Mouse (Mus musculus): ENCODE measurements around the gene Slc17a5. TPM values are rescaled to one million over a fixed set of nuclear protein-coding genes. Genes with fewer than 3 reads are reported as not detected.

Gene Slc17a5
- polyA plus RNA-seq, 1 experiment from 2014 or later, result 22.4 TPM

DNA sequence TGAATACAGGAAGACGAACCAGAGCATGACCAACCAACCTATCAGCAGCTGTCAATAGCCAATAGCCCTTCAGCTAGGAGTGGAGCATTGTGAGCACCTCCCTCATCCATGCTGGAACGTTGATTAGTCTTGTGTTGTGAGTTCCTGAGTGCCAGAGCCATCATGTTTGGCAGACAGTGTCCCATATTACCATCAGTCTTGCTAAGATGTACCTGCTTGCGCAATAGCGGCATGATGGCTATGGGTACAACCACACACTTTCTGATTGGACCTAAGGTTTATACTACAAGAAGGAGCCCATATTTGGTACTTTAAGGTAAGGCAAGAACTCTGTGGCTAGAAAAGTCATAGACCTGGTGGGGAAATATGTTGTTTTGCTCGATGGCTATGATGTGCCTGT lies 76.1 kb downstream of the Slc17a5 start:
- H3K27me3 ChIP-seq, result no peaks in the 10 kb centered on the region
- ATAC-seq (ENCODE audit: insufficient number of reproducible peaks, low FRiP score, low TSS enrichment, low read depth), result no peak
- no peaks in the 10 kb centered on the region for H3K36me3 ChIP-seq
- 92% methylated on average over 5 of the region's 5 CpGs for WGBS
- H3K4me1 ChIP-seq, result no peaks in the 10 kb centered on the region
- H3K27ac ChIP-seq, result no peak overlapping the region
- no peak overlapping the region for H3K4me3 ChIP-seq
- H3K4me2 ChIP-seq, result no peak overlapping the region
- no peak overlapping the region for H3K9ac ChIP-seq
- no peaks in the 10 kb centered on the region for H3K9me3 ChIP-seq

DNA sequence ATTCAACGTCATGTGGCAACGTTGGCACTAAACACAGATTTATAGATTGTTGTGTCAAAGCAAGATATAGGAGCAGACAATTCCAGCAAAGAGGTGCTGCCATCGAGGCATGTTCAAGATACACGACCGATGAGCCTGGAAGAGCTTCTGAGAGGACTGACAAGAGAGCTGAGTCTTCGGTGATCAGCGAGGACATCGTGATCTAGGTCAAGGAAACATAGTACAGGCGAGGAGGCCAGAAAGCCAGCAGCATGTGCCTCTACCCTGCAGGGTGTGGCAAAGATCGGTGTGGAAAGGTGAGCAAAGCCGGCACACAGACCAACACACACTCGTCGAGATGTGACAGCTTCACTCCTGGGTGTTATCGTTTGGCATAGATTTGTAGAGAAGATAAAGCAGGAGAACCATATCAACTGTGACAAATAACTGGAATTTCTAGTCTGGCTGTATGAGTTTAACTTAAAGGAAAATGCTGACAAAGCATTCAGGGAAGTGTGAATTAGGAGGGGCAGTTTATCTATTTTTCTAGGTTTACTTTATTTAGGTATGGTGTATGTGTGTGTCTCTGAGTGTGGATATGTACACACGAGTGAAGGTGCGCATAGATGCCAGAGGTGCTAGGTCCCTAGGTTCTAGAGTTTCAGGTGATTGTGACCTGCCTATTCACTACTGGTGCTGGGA lies 79.6 kb downstream of the Slc17a5 start:
- H3K4me2 ChIP-seq, result no peak overlapping the region
- H3K27ac ChIP-seq, result no peak overlapping the region
- H3K9me3 ChIP-seq, result no peaks in the 10 kb centered on the region
- H3K36me3 ChIP-seq, result no peaks in the 10 kb centered on the region
- no peaks in the 10 kb centered on the region for H3K27me3 ChIP-seq
- peaks cover 2% of the 10 kb centered on the region; the same call in 1 of the 2 replicates for H3K4me1 ChIP-seq
- WGBS, result 78% methylated on average over 16 of the region's 16 CpGs
- H3K4me3 ChIP-seq, result no peak overlapping the region
- H3K9ac ChIP-seq, result no peak overlapping the region
- no peak for ATAC-seq (ENCODE audit: insufficient number of reproducible peaks, low FRiP score, low TSS enrichment, low read depth)

DNA sequence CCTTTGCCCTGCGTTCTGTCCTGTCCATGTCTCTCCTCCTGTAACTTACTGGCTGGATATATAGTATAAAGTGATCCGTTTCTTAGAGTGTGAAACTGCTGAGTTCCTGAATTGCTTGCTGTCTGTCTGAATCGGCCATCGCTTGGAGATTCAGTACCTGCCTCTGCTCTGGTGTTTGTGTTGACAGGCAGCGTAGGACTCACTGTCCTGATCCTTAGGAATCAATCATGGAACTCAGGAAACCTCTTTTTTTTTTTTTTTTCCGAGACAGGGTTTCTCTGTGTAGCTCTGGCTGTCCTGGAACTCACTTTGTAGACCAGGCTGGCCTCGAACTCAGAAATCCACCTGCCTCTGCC lies 81.1 kb downstream of the Slc17a5 start:
- Histone ChIP-seq H3K9me3 (no peaks in the 10 kb centered on the region), H3K4me2 (no peak overlapping the region), H3K9ac (no peak overlapping the region), H3K4me1 (peaks cover 10% of the 10 kb centered on the region), H3K36me3 (no peaks in the 10 kb centered on the region), H3K27me3 (no peaks in the 10 kb centered on the region), H3K27ac (no peak overlapping the region), H3K4me3 (no peak overlapping the region)
- no peak for ATAC-seq (ENCODE audit: insufficient number of reproducible peaks, low FRiP score, low TSS enrichment, low read depth)
- whole genome bisulfite sequencing, result 79% methylated on average over 7 of the region's 7 CpGs

DNA sequence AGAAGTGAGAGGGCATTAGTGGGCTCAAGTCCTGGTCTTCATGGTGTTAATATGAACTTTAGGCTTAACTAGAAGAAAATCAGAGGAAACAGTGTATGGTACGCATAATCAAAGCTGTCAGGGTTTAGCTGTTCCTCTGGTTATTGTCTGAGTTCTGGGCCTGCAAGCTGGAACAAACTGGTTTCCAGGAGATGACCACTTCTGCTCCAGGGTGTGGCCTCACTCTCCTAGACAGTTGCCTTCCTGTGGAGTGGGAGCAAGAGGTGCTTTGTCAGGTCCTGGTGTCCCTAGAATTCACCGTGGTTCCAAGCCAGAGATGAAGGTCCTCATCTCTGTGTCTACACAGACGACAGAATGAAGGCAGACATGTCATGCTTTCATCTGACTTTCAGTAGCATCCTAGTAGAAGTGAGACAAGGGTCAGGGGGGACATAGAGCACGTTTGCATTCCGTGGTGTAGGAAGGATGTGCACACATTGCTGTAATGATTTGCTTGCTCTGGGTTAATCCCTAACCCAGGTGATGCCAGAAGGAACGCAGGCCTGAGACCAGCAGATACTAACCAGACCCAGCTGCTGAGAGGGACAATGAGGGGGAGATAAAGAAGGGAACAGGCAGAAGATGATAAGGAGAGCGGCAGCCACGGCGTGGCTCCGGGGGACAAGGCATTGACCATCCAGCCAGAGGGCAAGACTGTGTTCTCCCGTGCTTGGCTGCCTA lies 81.7 kb downstream of the Slc17a5 start:
- no peak overlapping the region for H3K27ac ChIP-seq
- H3K27me3 ChIP-seq, result no peaks in the 10 kb centered on the region
- H3K4me3 ChIP-seq, result no peak overlapping the region
- 60% methylated on average over 11 of the region's 11 CpGs for WGBS
- H3K4me2 ChIP-seq, result no peak overlapping the region
- no peak for ATAC-seq (ENCODE audit: insufficient number of reproducible peaks, low FRiP score, low TSS enrichment, low read depth)
- no peak overlapping the region for H3K9ac ChIP-seq
- H3K9me3 ChIP-seq, result no peaks in the 10 kb centered on the region
- no peaks in the 10 kb centered on the region for H3K36me3 ChIP-seq
- H3K4me1 ChIP-seq, result peaks cover 10% of the 10 kb centered on the region

DNA sequence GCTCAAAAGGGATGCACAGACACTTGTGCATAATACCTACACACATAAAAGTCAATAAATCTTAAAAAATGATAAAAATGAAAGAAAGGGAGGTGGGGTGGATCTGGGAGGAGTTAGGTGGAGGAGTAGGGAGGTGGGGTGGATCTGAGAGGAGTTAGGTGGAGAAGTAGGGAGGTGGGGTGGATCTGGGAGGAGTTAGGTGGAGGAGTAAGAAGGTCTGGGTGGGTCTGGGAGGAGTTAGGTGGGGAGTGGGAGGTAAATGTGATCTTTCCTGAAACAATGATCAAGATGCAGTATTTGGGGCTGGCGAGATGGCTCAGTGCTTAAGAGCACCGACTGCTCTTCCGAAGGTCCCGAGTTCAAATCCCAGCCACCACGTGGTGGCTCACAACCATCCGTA lies 82.6 kb downstream of the Slc17a5 start:
- ATAC-seq (ENCODE audit: insufficient number of reproducible peaks, low FRiP score, low TSS enrichment, low read depth), result no peak

DNA sequence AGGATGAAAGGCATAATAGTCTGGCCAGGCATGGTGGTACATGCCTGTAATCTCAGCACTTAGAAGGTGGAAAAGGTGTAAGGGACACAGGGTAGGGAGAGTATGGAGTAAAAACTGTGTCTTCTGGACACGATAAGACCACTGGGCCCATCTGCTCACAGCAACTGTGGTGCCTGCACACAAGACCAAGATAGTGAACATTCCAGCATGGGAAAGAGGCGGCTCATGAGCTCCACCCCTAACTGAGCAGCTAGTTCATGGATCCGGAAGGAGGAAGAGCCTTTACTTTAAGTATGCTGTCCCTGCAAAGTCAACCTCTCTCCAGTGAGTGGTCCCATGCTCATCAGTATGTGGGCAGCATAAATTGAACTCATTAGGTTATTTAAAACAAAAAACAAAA lies 83.2 kb downstream of the Slc17a5 start:
- no peaks in the 10 kb centered on the region for H3K36me3 ChIP-seq
- no peak for ATAC-seq (ENCODE audit: insufficient number of reproducible peaks, low FRiP score, low TSS enrichment, low read depth)
- H3K27me3 ChIP-seq, result no peaks in the 10 kb centered on the region
- peaks cover 10% of the 10 kb centered on the region for H3K4me1 ChIP-seq
- 73% methylated on average over 3 of the region's 3 CpGs for WGBS
- no peak overlapping the region for H3K4me3 ChIP-seq
- H3K9ac ChIP-seq, result no peak overlapping the region
- H3K9me3 ChIP-seq, result no peaks in the 10 kb centered on the region
- H3K27ac ChIP-seq, result no peak overlapping the region
- 0 out of 2 replicates have a peak overlapping the region, but pooled peaks have one; percentile 5 for H3K4me2 ChIP-seq

More for the DNA sequence above, 82.6 kb downstream of the Slc17a5 start:
- H3K4me1 ChIP-seq, result peaks cover 10% of the 10 kb centered on the region
- no peak overlapping the region for H3K4me3 ChIP-seq
- no peak overlapping the region for H3K9ac ChIP-seq
- no peak overlapping the region for H3K4me2 ChIP-seq
- no peaks in the 10 kb centered on the region for H3K9me3 ChIP-seq
- no peaks in the 10 kb centered on the region for H3K36me3 ChIP-seq
- 85% methylated on average over 6 of the region's 6 CpGs for WGBS
- no peaks in the 10 kb centered on the region for H3K27me3 ChIP-seq
- H3K27ac ChIP-seq, result no peak overlapping the region

DNA sequence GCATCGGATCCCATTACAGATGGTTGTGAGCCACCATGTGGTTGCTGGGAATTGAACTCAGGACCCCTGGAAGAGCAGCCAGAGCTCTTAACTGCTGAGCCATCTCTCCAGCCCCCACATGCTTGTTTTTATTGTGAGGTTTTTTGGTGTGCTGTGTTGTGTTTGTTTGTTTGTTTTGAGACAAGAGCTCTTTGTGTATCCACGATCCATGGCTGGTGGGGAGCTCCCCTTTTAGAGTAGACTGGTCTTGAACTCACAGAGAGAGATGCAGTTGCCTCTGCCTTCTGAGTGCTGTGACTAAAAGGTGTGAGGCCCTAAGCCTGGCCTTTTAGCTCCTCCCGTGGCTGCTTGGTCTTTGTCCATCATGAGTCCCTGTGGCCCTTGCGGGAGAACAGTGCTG lies 83.7 kb downstream of the Slc17a5 start:
- Histone ChIP-seq H3K27me3 (no peaks in the 10 kb centered on the region), H3K36me3 (no peaks in the 10 kb centered on the region), H3K9me3 (no peaks in the 10 kb centered on the region), H3K4me1 (peaks cover 10% of the 10 kb centered on the region), H3K4me2 (0 out of 2 replicates have a peak overlapping the region, but pooled peaks have one; percentile 5), H3K4me3 (no peak overlapping the region), H3K27ac (no peak overlapping the region), H3K9ac (no peak overlapping the region)
- 75% methylated on average over 4 of the region's 4 CpGs for WGBS
- ATAC-seq (ENCODE audit: insufficient number of reproducible peaks, low FRiP score, low TSS enrichment, low read depth), result no peak

DNA sequence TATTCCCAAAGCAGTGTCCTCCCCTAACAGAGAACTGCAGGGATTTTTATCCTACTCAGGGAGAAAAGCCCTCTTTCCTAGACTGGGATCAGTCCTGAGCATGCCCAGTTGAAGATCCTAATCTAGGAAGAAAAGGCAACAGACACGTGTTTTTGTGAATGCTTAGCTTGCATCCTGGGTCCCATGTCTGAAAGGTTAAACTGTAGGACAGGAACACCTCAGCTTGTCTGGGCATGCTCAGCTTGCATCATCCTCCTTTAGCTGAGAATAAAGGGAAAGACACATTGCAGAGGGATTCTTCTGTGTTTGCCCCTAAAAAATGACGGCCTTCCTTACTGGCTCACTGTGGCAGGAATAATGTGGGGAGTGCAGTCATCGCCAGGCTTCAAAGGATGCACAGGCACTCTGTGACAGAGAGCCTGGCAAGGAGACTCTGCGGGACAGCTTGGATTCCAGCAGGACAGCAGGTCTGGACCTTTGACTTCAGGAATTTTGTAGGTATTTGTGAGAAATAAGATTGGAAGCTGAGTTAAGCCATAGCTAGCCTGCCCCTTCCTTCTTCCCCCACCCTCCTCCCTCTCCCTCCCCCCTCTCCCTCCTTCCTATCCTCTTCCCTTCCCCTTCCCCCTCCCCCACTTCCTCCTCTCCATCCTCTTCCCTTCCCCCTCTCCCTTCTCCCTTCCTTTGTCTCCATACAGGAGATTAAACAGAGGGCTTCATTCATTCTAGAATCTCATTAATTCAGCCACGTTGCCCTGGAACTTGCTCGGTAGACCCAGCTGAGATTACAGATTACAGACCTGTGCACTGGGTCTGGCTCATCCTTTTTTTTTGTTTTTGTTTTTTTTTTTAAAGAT lies 84.4 kb downstream of the Slc17a5 start:
- no peaks in the 10 kb centered on the region for H3K36me3 ChIP-seq
- H3K27ac ChIP-seq, result peak overlapping the region; percentile 47
- H3K4me1 ChIP-seq, result peaks cover 10% of the 10 kb centered on the region
- no peak overlapping the region for H3K4me2 ChIP-seq
- ATAC-seq (ENCODE audit: insufficient number of reproducible peaks, low FRiP score, low TSS enrichment, low read depth), result no peak
- WGBS, result 18% methylated on average over 6 of the region's 6 CpGs
- H3K9ac ChIP-seq, result no peak overlapping the region
- no peak overlapping the region for H3K4me3 ChIP-seq
- no peaks in the 10 kb centered on the region for H3K9me3 ChIP-seq
- H3K27me3 ChIP-seq, result no peaks in the 10 kb centered on the region

DNA sequence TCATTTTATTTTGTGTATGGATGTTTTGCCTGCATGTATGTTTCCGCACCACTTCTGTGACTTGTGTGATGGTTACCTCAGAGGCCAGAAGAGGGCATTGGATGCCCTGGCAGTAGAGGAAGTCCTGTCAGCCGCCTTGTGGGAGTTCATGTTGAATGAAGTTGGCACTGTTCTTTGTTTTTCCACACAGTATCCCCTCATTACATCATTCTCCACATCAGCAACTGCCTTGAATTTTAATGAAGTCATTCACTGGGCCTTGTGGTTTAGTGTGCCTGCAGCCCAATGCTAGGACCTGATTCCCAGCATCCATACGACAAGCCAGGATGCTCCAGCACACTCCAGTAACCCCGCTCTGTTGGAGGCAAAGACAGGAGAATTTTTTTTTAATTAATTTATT lies 86.6 kb downstream of the Slc17a5 start:
- Histone ChIP-seq H3K4me2 (no peak overlapping the region), H3K27ac (no peak overlapping the region), H3K4me1 (peaks cover 10% of the 10 kb centered on the region), H3K27me3 (no peaks in the 10 kb centered on the region), H3K4me3 (no peak overlapping the region), H3K36me3 (no peaks in the 10 kb centered on the region), H3K9ac (no peak overlapping the region), H3K9me3 (no peaks in the 10 kb centered on the region)
- no peak for ATAC-seq (ENCODE audit: insufficient number of reproducible peaks, low FRiP score, low TSS enrichment, low read depth)
- 82% methylated on average over 4 of the region's 4 CpGs for WGBS

DNA sequence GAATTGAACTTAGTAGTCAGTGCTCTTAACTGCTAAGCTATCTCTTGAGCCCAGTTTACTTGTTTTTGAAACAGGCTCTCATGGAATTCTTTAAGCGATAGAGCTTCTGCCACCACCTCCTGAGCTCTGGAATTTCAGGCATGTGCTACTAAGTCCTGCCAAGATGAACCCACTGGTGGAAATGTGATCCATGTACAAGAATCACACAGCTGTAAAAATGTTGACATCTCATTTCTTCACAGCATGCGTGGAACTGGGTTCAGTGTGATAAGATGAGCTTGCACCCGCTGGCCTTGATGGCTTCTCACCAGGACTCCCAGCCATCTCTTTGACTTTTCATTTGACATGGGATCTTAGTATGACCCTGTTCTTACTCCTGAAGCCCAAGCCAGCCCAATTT lies 87.5 kb downstream of the Slc17a5 start:
- ATAC-seq (ENCODE audit: insufficient number of reproducible peaks, low FRiP score, low TSS enrichment, low read depth), result no peak
- Histone ChIP-seq H3K27me3 (no peaks in the 10 kb centered on the region), H3K4me2 (no peak overlapping the region), H3K4me1 (peaks cover 10% of the 10 kb centered on the region), H3K9me3 (no peaks in the 10 kb centered on the region), H3K36me3 (no peaks in the 10 kb centered on the region), H3K9ac (no peak overlapping the region), H3K4me3 (no peak overlapping the region), H3K27ac (no peak overlapping the region)
- 52% methylated on average over 3 of the region's 3 CpGs for WGBS

DNA sequence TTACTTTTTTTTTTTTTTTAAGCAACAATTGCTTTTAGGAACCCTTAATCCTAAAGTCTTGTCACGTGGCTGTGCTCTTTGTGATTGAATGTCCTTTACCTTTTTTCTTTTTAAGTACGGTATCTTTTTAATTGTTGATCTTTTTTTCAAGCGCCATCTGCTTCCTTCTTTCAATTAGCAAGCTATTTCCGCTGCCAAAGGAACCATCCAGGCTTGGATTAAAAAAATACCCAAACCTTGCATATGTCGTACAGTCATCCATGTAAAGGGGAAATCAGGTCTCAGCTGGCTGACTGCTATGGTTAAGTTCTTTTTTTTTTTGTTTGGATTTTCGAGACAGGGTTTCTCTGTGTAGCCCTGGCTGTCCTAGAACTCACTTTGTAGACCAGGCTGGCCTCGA lies 94.7 kb downstream of the Slc17a5 start:
- H3K27ac ChIP-seq, result no peak overlapping the region
- no peak overlapping the region for H3K4me3 ChIP-seq
- no peaks in the 10 kb centered on the region for H3K9me3 ChIP-seq
- H3K4me1 ChIP-seq, result peaks cover 7% of the 10 kb centered on the region; the same call in 1 of the 2 replicates
- no peak for ATAC-seq (ENCODE audit: insufficient number of reproducible peaks, low FRiP score, low TSS enrichment, low read depth)
- WGBS, result 84% methylated on average over 7 of the region's 7 CpGs
- H3K9ac ChIP-seq, result no peak overlapping the region
- H3K4me2 ChIP-seq, result no peak overlapping the region
- H3K27me3 ChIP-seq, result no peaks in the 10 kb centered on the region
- H3K36me3 ChIP-seq, result no peaks in the 10 kb centered on the region

DNA sequence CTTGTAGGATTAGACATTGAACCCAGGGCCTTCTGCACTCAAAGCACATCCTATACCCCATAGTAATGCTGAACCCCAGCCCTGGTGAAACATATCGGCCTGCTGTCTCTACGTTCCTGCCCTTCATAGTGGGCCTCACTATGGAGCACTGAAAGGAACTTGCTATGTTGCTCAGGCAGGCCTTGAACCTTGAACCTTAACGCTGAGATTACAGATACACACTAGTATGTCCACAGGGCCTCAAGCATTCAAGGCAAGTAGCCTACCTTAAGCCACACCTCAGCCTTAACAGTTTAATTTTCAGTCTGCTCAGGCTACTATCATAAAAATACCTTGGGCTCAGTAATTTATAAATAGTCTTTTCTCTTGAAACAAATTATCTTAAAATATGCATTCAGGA lies 95.6 kb downstream of the Slc17a5 start:
- ATAC-seq (ENCODE audit: insufficient number of reproducible peaks, low FRiP score, low TSS enrichment, low read depth), result no peak
- H3K4me3 ChIP-seq, result no peak overlapping the region
- H3K9me3 ChIP-seq, result no peaks in the 10 kb centered on the region
- H3K27me3 ChIP-seq, result no peaks in the 10 kb centered on the region
- H3K4me1 ChIP-seq, result peaks cover 7% of the 10 kb centered on the region; the same call in 1 of the 2 replicates
- H3K36me3 ChIP-seq, result no peaks in the 10 kb centered on the region
- no peak overlapping the region for H3K4me2 ChIP-seq
- H3K9ac ChIP-seq, result no peak overlapping the region
- 91% methylated on average over 3 of the region's 3 CpGs for WGBS
- no peak overlapping the region for H3K27ac ChIP-seq

Measured in limb, embryonic 15.5 days (tissue).